Mouse (Mus musculus) ES-Bruce4 (cell line): ENCODE data around the gene Rufy1.

Experiments used
- CTCF ChIP-seq: IDR thresholded peaks from one replicate; pipeline ENCODE4 v1.8.1; 2011; ENCODE audit warnings: low read depth, low read length
- EP300 ChIP-seq: IDR thresholded peaks from 2 replicates; pipeline ENCODE4 v1.6.1; 2011; ENCODE audit warnings: low read depth, low read length; ENCODE audit not compliant: insufficient read depth

DNA sequence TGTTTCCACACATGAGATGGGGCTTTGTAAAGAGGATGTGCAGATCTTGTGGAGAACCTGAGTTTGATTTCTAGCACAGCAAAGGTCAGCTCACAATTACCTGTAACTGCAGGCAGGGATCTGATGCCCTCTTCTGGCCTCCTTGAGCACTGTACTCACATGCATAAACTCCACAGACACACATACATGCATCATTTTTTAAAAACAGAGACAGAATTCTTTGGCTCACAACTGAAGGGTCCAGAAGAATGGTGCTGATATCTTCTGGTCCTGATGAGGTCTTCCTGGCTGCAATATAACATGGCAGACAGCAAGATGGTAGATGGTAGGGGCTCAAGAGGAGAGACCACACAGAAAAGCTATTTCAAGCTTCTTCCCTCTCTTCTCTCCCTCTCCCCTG, 76.8 kb downstream of the Rufy1 start, which contains the start of gene Cby3:
- TF ChIP-seq CTCF (peak; percentile 34), EP300 (no peak)
